Comparison of ENCODE assay signal across 7 mouse cellular contexts in the genomic region with DNA sequence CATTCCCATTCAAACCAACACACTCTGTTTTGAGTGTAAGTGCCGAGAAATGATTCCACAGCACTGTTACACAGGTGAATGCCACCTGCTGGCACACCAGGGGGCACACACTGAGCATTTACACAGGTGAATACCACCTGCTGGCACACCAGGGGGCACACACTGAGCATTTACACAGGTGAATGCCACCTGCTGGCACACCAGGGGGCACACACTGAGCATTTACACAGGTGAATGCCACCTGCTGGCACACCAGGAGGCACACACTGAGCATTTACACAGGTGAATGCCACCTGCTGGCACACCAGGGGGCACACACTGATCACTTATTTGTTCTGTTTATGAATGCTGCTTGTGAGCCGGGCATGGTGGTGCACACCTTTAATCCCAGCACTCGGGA. TPM values are rescaled to one million over a fixed set of nuclear protein-coding genes. Genes with fewer than 3 reads are reported as not detected.
A peak's percentile ranks its signal among the peaks of the same experiment; 100 is the strongest.
DNase-seq lines count a peak whose midpoint lies in the region; ATAC-seq and TF ChIP-seq lines count a peak whose summit lies in the region.
"Not testable (repeated sequence)": the region's sequence is repeated elsewhere in the genome, so short reads cannot be mapped to it uniquely, and the experiment has no call there.

No protein-coding gene starts in this region.

- H3K9ac ChIP-seq in forebrain, postnatal 0 days; hindbrain, postnatal 0 days (replicated peaks; ENCODE audit: low read length); liver, adult 2 months (ENCODE audit: low read depth, low read length); lung, postnatal 0 days (replicated peaks; ENCODE audit: low read depth); midbrain, postnatal 0 days (replicated peaks; ENCODE audit: low read length, poor library complexity, severe bottlenecking): not testable (repeated sequence)

- H3K79me2 ChIP-seq in liver, adult 2 months (ENCODE audit: control insufficient read depth, insufficient read depth, low read length) = not testable (repeated sequence)

- not testable (repeated sequence) for H3K27me3 ChIP-seq in forebrain, postnatal 0 days (ENCODE audit: insufficient read depth, low read length); hindbrain, postnatal 0 days (ENCODE audit: insufficient read depth, low read length); liver, adult 2 months (ENCODE audit: control insufficient read depth, insufficient read depth, low read length); lung, postnatal 0 days (replicated peaks; ENCODE audit: insufficient read depth, low read length); midbrain, postnatal 0 days (ENCODE audit: insufficient read depth, low read length)

- TF ChIP-seq POLR2A in liver, adult 2 months (IDR thresholded peaks at IDR 0.05; ENCODE audit: extremely low read depth, insufficient read depth, low read length) = not testable (repeated sequence)

- H3K36me3 ChIP-seq in forebrain, postnatal 0 days (ENCODE audit: insufficient read depth) = peaks cover 15% of the 10 kb centered on the region
- not testable (repeated sequence) for H3K36me3 ChIP-seq in hindbrain, postnatal 0 days (ENCODE audit: insufficient read depth, low read length); liver, adult 2 months (ENCODE audit: control insufficient read depth, insufficient read depth, low read length); lung, postnatal 0 days (ENCODE audit: insufficient read depth, low read length); midbrain, postnatal 0 days (ENCODE audit: insufficient read depth, low read length)

- H3K4me1 ChIP-seq in forebrain, postnatal 0 days (ENCODE audit: insufficient read depth); hindbrain, postnatal 0 days (ENCODE audit: insufficient read depth, low read length); liver, adult 2 months (ENCODE audit: control insufficient read depth, insufficient read depth, low read length); lung, postnatal 0 days (ENCODE audit: insufficient read depth, low read depth, low read length); midbrain, postnatal 0 days (ENCODE audit: insufficient read depth, low read length): not testable (repeated sequence)

- not testable (repeated sequence) for H3K4me3 ChIP-seq in forebrain, postnatal 0 days (ENCODE audit: low read depth, low read length); hindbrain, postnatal 0 days (ENCODE audit: low read length); liver, adult 2 months (ENCODE audit: insufficient read depth, low read depth, low read length); lung, postnatal 0 days (ENCODE audit: low read depth, low read length); midbrain, postnatal 0 days (ENCODE audit: low read depth, low read length)

- DNase-seq in forebrain, postnatal 0 days; hindbrain, postnatal 0 days (ENCODE audit: low spot score); lung, postnatal 0 days (ENCODE audit: low spot score); midbrain, postnatal 0 days (ENCODE audit: low spot score): not testable (repeated sequence)
- peak; percentile 33 for DNase-seq in kidney, adult 9 months
- DNase-seq in liver, adult 2 months (ENCODE audit: extremely low read depth, low read depth, low spot score) = peak; percentile 32
- peak; percentile 32 to 52 for DNase-seq in lung, adult 18-20 months

- not testable (repeated sequence) for ATAC-seq in forebrain, postnatal 0 days; hindbrain, postnatal 0 days; lung, postnatal 0 days; midbrain, postnatal 0 days (ENCODE audit: low FRiP score)

- H3K27ac ChIP-seq in forebrain, postnatal 0 days (ENCODE audit: low read depth, low read length); hindbrain, postnatal 0 days; liver, adult 2 months (replicated peaks; ENCODE audit: insufficient read depth, low read depth, low read length); lung, postnatal 0 days (ENCODE audit: low read length); midbrain, postnatal 0 days (ENCODE audit: low read depth, low read length): not testable (repeated sequence)

- WGBS in forebrain, postnatal 0 days = 89% methylated on average over 3 of the region's 3 CpGs
- WGBS in hindbrain, postnatal 0 days = 92% methylated on average over 3 of the region's 3 CpGs
- 75% methylated on average over 3 of the region's 3 CpGs for WGBS in liver, adult 2 months
- WGBS in lung, postnatal 0 days = 83% methylated on average over 3 of the region's 3 CpGs
- WGBS in midbrain, postnatal 0 days = 93% methylated on average over 3 of the region's 3 CpGs

- peak; percentile 38 for TF ChIP-seq CTCF in forebrain, postnatal 0 days (IDR thresholded peaks at IDR 0.05; ENCODE audit: low read depth)
- TF ChIP-seq CTCF in hindbrain, postnatal 0 days (IDR thresholded peaks at IDR 0.05; ENCODE audit: low read depth) = peak; percentile 25; the same call in 1 of the 2 replicates
- TF ChIP-seq CTCF in liver, adult 2 months (IDR thresholded peaks at IDR 0.05; ENCODE audit: low read depth, low read length) = not testable (repeated sequence)
- TF ChIP-seq CTCF in lung, postnatal 0 days (IDR thresholded peaks at IDR 0.05) = peak; percentile 79
- TF ChIP-seq CTCF in midbrain, postnatal 0 days (IDR thresholded peaks at IDR 0.05) = peak; percentile 49

- not testable (repeated sequence) for TF ChIP-seq EP300 in lung, postnatal 0 days (IDR thresholded peaks at IDR 0.05)

- not testable (repeated sequence) for H3K4me2 ChIP-seq in forebrain, postnatal 0 days (ENCODE audit: low read depth); hindbrain, postnatal 0 days (ENCODE audit: low read depth, low read length); lung, postnatal 0 days (replicated peaks; ENCODE audit: low read depth, low read length); midbrain, postnatal 0 days (ENCODE audit: low read depth, low read length, poor library complexity, severe bottlenecking)

- H3K9me3 ChIP-seq in forebrain, postnatal 0 days (ENCODE audit: low read length); hindbrain, postnatal 0 days (ENCODE audit: low read length); lung, postnatal 0 days (ENCODE audit: low read length); midbrain, postnatal 0 days (ENCODE audit: low read length): not testable (repeated sequence)

RNA-seq across cellular contexts. Expression of gene Slc25a47, which starts 12.2 kb away (rescaled TPM):
- total RNA-seq in forebrain, postnatal 0 days (2014; rRNA removed) = 10.9 and 14.2 TPM in 2 replicates
- 11.9 and 12.3 TPM in 2 replicates for polyA plus RNA-seq in forebrain, postnatal 0 days (2015; fragmentation: Nextera tagmentation; extraction: Ambion mirVana)
- 4.0 and 13.7 TPM in 2 replicates for total RNA-seq in hindbrain, postnatal 0 days (2014; rRNA removed)
- polyA plus RNA-seq in hindbrain, postnatal 0 days (2015; fragmentation: Nextera tagmentation; extraction: Ambion mirVana) = 5.9 and 6.7 TPM in 2 replicates
- 626 and 693 TPM in 2 replicates for total RNA-seq in liver, adult 2 months (2014; rRNA removed)
- 602 and 616 TPM in 2 replicates for polyA plus RNA-seq in liver, adult 2 months (2012; rRNA removed)
- 8.5 TPM in 2 replicates for polyA plus RNA-seq in lung, postnatal 0 days (2015; fragmentation: Nextera tagmentation; extraction: Ambion mirVana)
- 8.6 and 13.2 TPM in 2 replicates for total RNA-seq in midbrain, postnatal 0 days (2014; rRNA removed)
- polyA plus RNA-seq in midbrain, postnatal 0 days (2015; fragmentation: Nextera tagmentation; extraction: Ambion mirVana) = 5.7 and 5.9 TPM in 2 replicates

RNA-seq across cellular contexts. Expression of gene Slc25a29, which starts 12.3 kb away (rescaled TPM):
- 17.4 and 19.5 TPM in 2 replicates for total RNA-seq in forebrain, postnatal 0 days (2014; rRNA removed)
- polyA plus RNA-seq in forebrain, postnatal 0 days (2015; fragmentation: Nextera tagmentation; extraction: Ambion mirVana) = 18.7 and 21.4 TPM in 2 replicates
- 15.5 and 18.0 TPM in 2 replicates for total RNA-seq in hindbrain, postnatal 0 days (2014; rRNA removed)
- polyA plus RNA-seq in hindbrain, postnatal 0 days (2015; fragmentation: Nextera tagmentation; extraction: Ambion mirVana) = 13.0 and 14.4 TPM in 2 replicates
- 1.9 and 2.1 TPM in 2 replicates for total RNA-seq in liver, adult 2 months (2014; rRNA removed)
- 5.2 and 5.4 TPM in 2 replicates for polyA plus RNA-seq in liver, adult 2 months (2012; rRNA removed)
- 14.9 and 19.7 TPM in 2 replicates for polyA plus RNA-seq in lung, postnatal 0 days (2015; fragmentation: Nextera tagmentation; extraction: Ambion mirVana)
- 20.1 and 21.8 TPM in 2 replicates for total RNA-seq in midbrain, postnatal 0 days (2014; rRNA removed)
- 14.6 and 15.6 TPM in 2 replicates for polyA plus RNA-seq in midbrain, postnatal 0 days (2015; fragmentation: Nextera tagmentation; extraction: Ambion mirVana)

RNA-seq across cellular contexts. Expression of gene Wdr25, which starts 45.4 kb away (rescaled TPM):
- 6.2 and 12.4 TPM in 2 replicates for total RNA-seq in forebrain, postnatal 0 days (2014; rRNA removed)
- 4.6 and 5.3 TPM in 2 replicates for polyA plus RNA-seq in forebrain, postnatal 0 days (2015; fragmentation: Nextera tagmentation; extraction: Ambion mirVana)
- total RNA-seq in hindbrain, postnatal 0 days (2014; rRNA removed) = 5.8 and 7.4 TPM in 2 replicates
- 4.7 and 5.4 TPM in 2 replicates for polyA plus RNA-seq in hindbrain, postnatal 0 days (2015; fragmentation: Nextera tagmentation; extraction: Ambion mirVana)
- 9.3 and 11.4 TPM in 2 replicates for total RNA-seq in liver, adult 2 months (2014; rRNA removed)
- polyA plus RNA-seq in liver, adult 2 months (2012; rRNA removed) = 9.4 and 11.6 TPM in 2 replicates
- polyA plus RNA-seq in lung, postnatal 0 days (2015; fragmentation: Nextera tagmentation; extraction: Ambion mirVana) = 4.8 and 7.3 TPM in 2 replicates
- total RNA-seq in midbrain, postnatal 0 days (2014; rRNA removed) = 5.2 and 6.5 TPM in 2 replicates
- polyA plus RNA-seq in midbrain, postnatal 0 days (2015; fragmentation: Nextera tagmentation; extraction: Ambion mirVana) = 5.1 and 6.1 TPM in 2 replicates

RNA-seq across cellular contexts. Expression of gene Wars, which starts 45.9 kb away (rescaled TPM):
- total RNA-seq in forebrain, postnatal 0 days (2014; rRNA removed) = 91.6 and 92.5 TPM in 2 replicates
- 99.8 and 108 TPM in 2 replicates for polyA plus RNA-seq in forebrain, postnatal 0 days (2015; fragmentation: Nextera tagmentation; extraction: Ambion mirVana)
- 114 and 123 TPM in 2 replicates for total RNA-seq in hindbrain, postnatal 0 days (2014; rRNA removed)
- polyA plus RNA-seq in hindbrain, postnatal 0 days (2015; fragmentation: Nextera tagmentation; extraction: Ambion mirVana) = 92.4 and 95.4 TPM in 2 replicates
- 11.7 and 14.2 TPM in 2 replicates for total RNA-seq in liver, adult 2 months (2014; rRNA removed)
- polyA plus RNA-seq in liver, adult 2 months (2012; rRNA removed) = 20.2 and 24.3 TPM in 2 replicates
- 84.0 and 84.3 TPM in 2 replicates for polyA plus RNA-seq in lung, postnatal 0 days (2015; fragmentation: Nextera tagmentation; extraction: Ambion mirVana)
- 108 and 142 TPM in 2 replicates for total RNA-seq in midbrain, postnatal 0 days (2014; rRNA removed)
- 97.3 and 99.1 TPM in 2 replicates for polyA plus RNA-seq in midbrain, postnatal 0 days (2015; fragmentation: Nextera tagmentation; extraction: Ambion mirVana)

RNA-seq across cellular contexts. Expression of gene Yy1, which starts 55.3 kb away (rescaled TPM):
- 31.9 and 33.8 TPM in 2 replicates for total RNA-seq in forebrain, postnatal 0 days (2014; rRNA removed)
- 7.4 and 8.8 TPM in 2 replicates for polyA plus RNA-seq in forebrain, postnatal 0 days (2015; fragmentation: Nextera tagmentation; extraction: Ambion mirVana)
- total RNA-seq in hindbrain, postnatal 0 days (2014; rRNA removed) = 29.6 and 30.2 TPM in 2 replicates
- polyA plus RNA-seq in hindbrain, postnatal 0 days (2015; fragmentation: Nextera tagmentation; extraction: Ambion mirVana) = 7.9 and 8.2 TPM in 2 replicates
- total RNA-seq in liver, adult 2 months (2014; rRNA removed) = 19.6 and 24.8 TPM in 2 replicates
- 10.3 and 11.6 TPM in 2 replicates for polyA plus RNA-seq in liver, adult 2 months (2012; rRNA removed)
- 13.7 and 16.2 TPM in 2 replicates for polyA plus RNA-seq in lung, postnatal 0 days (2015; fragmentation: Nextera tagmentation; extraction: Ambion mirVana)
- total RNA-seq in midbrain, postnatal 0 days (2014; rRNA removed) = 35.4 and 38.3 TPM in 2 replicates
- 7.4 and 9.2 TPM in 2 replicates for polyA plus RNA-seq in midbrain, postnatal 0 days (2015; fragmentation: Nextera tagmentation; extraction: Ambion mirVana)

Comparison
In these comparisons a context has a peak if more than half of its experiments do, and no peak if none do; other contexts are left out.
1. RNA of gene Slc25a47, which starts 12.2 kb away (polyA plus RNA-seq): 602 to 616 TPM in liver, adult 2 months; 11.9 to 12.3 TPM in forebrain, postnatal 0 days, 8.5 TPM in lung, postnatal 0 days, 5.9 to 6.7 TPM in hindbrain, postnatal 0 days and 5.7 to 5.9 TPM in midbrain, postnatal 0 days; every median in the first group is over 10 times any median in the second.